Mouse (Mus musculus): ENCODE data around the gene Ndufb3.
"Not testable (repeated sequence)": the region's sequence is repeated elsewhere in the genome, so short reads cannot be mapped to it uniquely, and the experiment has no call there.

- TF ChIP-seq CTCF (IDR thresholded peaks at IDR 0.05; ENCODE audit: control insufficient read depth, insufficient read depth, low read length); POLR2A (IDR thresholded peaks at IDR 0.05; ENCODE audit: borderline replicate concordance, control insufficient read depth, low read depth, low read length): not testable (repeated sequence)
These were observed 25.8 kb upstream of the Ndufb3 start for GRCm38 (mm10) chr1:58560370-58560769.

Measured in bone marrow, adult 2 months (tissue).